Mouse (Mus musculus): Measurements from ENCODE around the gene Zzef1. TPM values are rescaled to one million over a fixed set of nuclear protein-coding genes. Genes with fewer than 3 reads are reported as not detected.

The Zzef1 gene
- polyA plus RNA-seq, 1 experiment from 2014 or later: 10.5 TPM

GRCm38 (mm10) chr11:72872061-72872460 is 76.0 kb downstream of the Zzef1 start:
- Histone ChIP-seq H3K36me3 (ENCODE audit: control insufficient read depth, insufficient read depth, low read length) (peaks cover 30% of the 10 kb centered on the region), H3K4me3 (ENCODE audit: low read length) (no peak overlapping the region), H3K4me2 (replicated peaks; ENCODE audit: low read depth, low read length) (no peak overlapping the region), H3K9ac (ENCODE audit: low read depth, low read length) (no peak overlapping the region), H3K4me1 (ENCODE audit: control insufficient read depth, insufficient read depth, low read length) (no peaks in the 10 kb centered on the region), H3K27ac (ENCODE audit: low read depth, low read length) (no peak overlapping the region), H3K27me3 (ENCODE audit: control insufficient read depth, insufficient read depth, low read length) (no peaks in the 10 kb centered on the region), H3K9me3 (ENCODE audit: control insufficient read depth, low read length) (no peaks in the 10 kb centered on the region)
- WGBS: 82% methylated on average over 1 of the region's 1 CpGs
- no peak for ATAC-seq (ENCODE audit: low FRiP score, low TSS enrichment)

- Histone ChIP-seq H3K9ac (ENCODE audit: low read depth, low read length) (no peak overlapping the region), H3K27me3 (ENCODE audit: control insufficient read depth, insufficient read depth, low read length) (no peaks in the 10 kb centered on the region), H3K4me2 (replicated peaks; ENCODE audit: low read depth, low read length) (no peak overlapping the region), H3K36me3 (ENCODE audit: control insufficient read depth, insufficient read depth, low read length) (peaks cover 48% of the 10 kb centered on the region), H3K4me3 (ENCODE audit: low read length) (no peak overlapping the region), H3K27ac (ENCODE audit: low read depth, low read length) (no peak overlapping the region), H3K9me3 (ENCODE audit: control insufficient read depth, low read length) (no peaks in the 10 kb centered on the region), H3K4me1 (ENCODE audit: control insufficient read depth, insufficient read depth, low read length) (no peaks in the 10 kb centered on the region)
- no peak for ATAC-seq (ENCODE audit: low FRiP score, low TSS enrichment)
- WGBS: 76% methylated on average over 1 of the region's 1 CpGs
Measured at GRCm38 (mm10) chr11:72892623-72893022, 96.6 kb downstream of the Zzef1 start.

GRCm38 (mm10) chr11:72908391-72908790 is 112.4 kb downstream of the Zzef1 start:
- Histone ChIP-seq H3K27me3 (ENCODE audit: control insufficient read depth, insufficient read depth, low read length) (no peaks in the 10 kb centered on the region), H3K4me3 (ENCODE audit: low read length) (no peak overlapping the region), H3K36me3 (ENCODE audit: control insufficient read depth, insufficient read depth, low read length) (peaks cover 53% of the 10 kb centered on the region), H3K4me1 (ENCODE audit: control insufficient read depth, insufficient read depth, low read length) (no peaks in the 10 kb centered on the region), H3K4me2 (replicated peaks; ENCODE audit: low read depth, low read length) (no peak overlapping the region), H3K9ac (ENCODE audit: low read depth, low read length) (no peak overlapping the region), H3K27ac (ENCODE audit: low read depth, low read length) (no peak overlapping the region), H3K9me3 (ENCODE audit: control insufficient read depth, low read length) (no peaks in the 10 kb centered on the region)
- 60% methylated on average over 4 of the region's 4 CpGs for WGBS
- no peak for ATAC-seq (ENCODE audit: low FRiP score, low TSS enrichment)

GRCm38 (mm10) chr11:72917299-72917996 is 121.4 kb downstream of the Zzef1 start:
- H3K4me3 ChIP-seq (ENCODE audit: low read length): no peak overlapping the region
- WGBS: 79% methylated on average over 7 of the region's 7 CpGs
- ATAC-seq (ENCODE audit: low FRiP score, low TSS enrichment): no peak

GRCm38 (mm10) chr11:72923116-72923515 is 127.1 kb downstream of the Zzef1 start:
- H3K4me3 ChIP-seq (ENCODE audit: low read length): no peak overlapping the region
- peak; percentile 53 for ATAC-seq (ENCODE audit: low FRiP score, low TSS enrichment)
- H3K36me3 ChIP-seq (ENCODE audit: control insufficient read depth, insufficient read depth, low read length): peaks cover 29% of the 10 kb centered on the region; the same call in 1 of the 2 replicates
- no peaks in the 10 kb centered on the region for H3K27me3 ChIP-seq (ENCODE audit: control insufficient read depth, insufficient read depth, low read length)
- no peaks in the 10 kb centered on the region for H3K9me3 ChIP-seq (ENCODE audit: control insufficient read depth, low read length)
- WGBS: 39% methylated on average over 4 of the region's 4 CpGs
- no peak overlapping the region for H3K9ac ChIP-seq (ENCODE audit: low read depth, low read length)
- H3K4me1 ChIP-seq (ENCODE audit: control insufficient read depth, insufficient read depth, low read length): peaks cover 5% of the 10 kb centered on the region; the same call in 1 of the 2 replicates
- no peak overlapping the region for H3K4me2 ChIP-seq (replicated peaks; ENCODE audit: low read depth, low read length)
- no peak overlapping the region for H3K27ac ChIP-seq (ENCODE audit: low read depth, low read length)

More at GRCm38 (mm10) chr11:72917299-72917996, 121.4 kb downstream of the Zzef1 start:
- Histone ChIP-seq H3K27ac (ENCODE audit: low read depth, low read length) (no peak overlapping the region), H3K9ac (ENCODE audit: low read depth, low read length) (no peak overlapping the region), H3K9me3 (ENCODE audit: control insufficient read depth, low read length) (no peaks in the 10 kb centered on the region), H3K4me2 (replicated peaks; ENCODE audit: low read depth, low read length) (no peak overlapping the region), H3K4me1 (ENCODE audit: control insufficient read depth, insufficient read depth, low read length) (no peaks in the 10 kb centered on the region), H3K36me3 (ENCODE audit: control insufficient read depth, insufficient read depth, low read length) (peaks cover 59% of the 10 kb centered on the region), H3K27me3 (ENCODE audit: control insufficient read depth, insufficient read depth, low read length) (no peaks in the 10 kb centered on the region)

GRCm38 (mm10) chr11:72924458-72924857 is 128.4 kb downstream of the Zzef1 start:
- Histone ChIP-seq H3K27me3 (ENCODE audit: control insufficient read depth, insufficient read depth, low read length) (no peaks in the 10 kb centered on the region), H3K4me1 (ENCODE audit: control insufficient read depth, insufficient read depth, low read length) (peaks cover 5% of the 10 kb centered on the region; the same call in 1 of the 2 replicates), H3K9ac (ENCODE audit: low read depth, low read length) (no peak overlapping the region), H3K9me3 (ENCODE audit: control insufficient read depth, low read length) (no peaks in the 10 kb centered on the region), H3K4me3 (ENCODE audit: low read length) (no peak overlapping the region), H3K4me2 (replicated peaks; ENCODE audit: low read depth, low read length) (no peak overlapping the region), H3K27ac (ENCODE audit: low read depth, low read length) (no peak overlapping the region), H3K36me3 (ENCODE audit: control insufficient read depth, insufficient read depth, low read length) (peaks cover 25% of the 10 kb centered on the region; the same call in 1 of the 2 replicates)
- 86% methylated on average over 1 of the region's 1 CpGs for WGBS
- ATAC-seq (ENCODE audit: low FRiP score, low TSS enrichment): no peak

GRCm38 (mm10) chr11:72925067-72925466 is 129.0 kb downstream of the Zzef1 start:
- Histone ChIP-seq H3K27ac (ENCODE audit: low read depth, low read length) (no peak overlapping the region), H3K4me1 (ENCODE audit: control insufficient read depth, insufficient read depth, low read length) (peaks cover 5% of the 10 kb centered on the region; the same call in 1 of the 2 replicates), H3K4me2 (replicated peaks; ENCODE audit: low read depth, low read length) (no peak overlapping the region), H3K4me3 (ENCODE audit: low read length) (no peak overlapping the region), H3K27me3 (ENCODE audit: control insufficient read depth, insufficient read depth, low read length) (no peaks in the 10 kb centered on the region), H3K9ac (ENCODE audit: low read depth, low read length) (no peak overlapping the region; the same call in 1 of the 2 replicates), H3K36me3 (ENCODE audit: control insufficient read depth, insufficient read depth, low read length) (peaks cover 22% of the 10 kb centered on the region; the same call in 1 of the 2 replicates), H3K9me3 (ENCODE audit: control insufficient read depth, low read length) (no peaks in the 10 kb centered on the region)
- no peak for ATAC-seq (ENCODE audit: low FRiP score, low TSS enrichment)
- 71% methylated on average over 2 of the region's 2 CpGs for WGBS

- H3K27ac ChIP-seq (ENCODE audit: low read depth, low read length): no peak overlapping the region
- peaks cover 5% of the 10 kb centered on the region; the same call in 1 of the 2 replicates for H3K4me1 ChIP-seq (ENCODE audit: control insufficient read depth, insufficient read depth, low read length)
- H3K9me3 ChIP-seq (ENCODE audit: control insufficient read depth, low read length): no peaks in the 10 kb centered on the region
- no peak overlapping the region for H3K4me3 ChIP-seq (ENCODE audit: low read length)
- no peak overlapping the region for H3K4me2 ChIP-seq (replicated peaks; ENCODE audit: low read depth, low read length)
- ATAC-seq (ENCODE audit: low FRiP score, low TSS enrichment): peak; percentile 79; the same call in 1 of the 2 replicates
- H3K36me3 ChIP-seq (ENCODE audit: control insufficient read depth, insufficient read depth, low read length): peaks cover 14% of the 10 kb centered on the region; the same call in 1 of the 2 replicates
- H3K27me3 ChIP-seq (ENCODE audit: control insufficient read depth, insufficient read depth, low read length): no peaks in the 10 kb centered on the region
- no peak overlapping the region for H3K9ac ChIP-seq (ENCODE audit: low read depth, low read length)
- WGBS: 50% methylated on average over 13 of the region's 13 CpGs
Measured at GRCm38 (mm10) chr11:72926226-72926890, 130.3 kb downstream of the Zzef1 start.

- no peak overlapping the region for H3K4me3 ChIP-seq (ENCODE audit: low read length)
- H3K4me1 ChIP-seq (ENCODE audit: control insufficient read depth, insufficient read depth, low read length): no peaks in the 10 kb centered on the region
- H3K9me3 ChIP-seq (ENCODE audit: control insufficient read depth, low read length): no peaks in the 10 kb centered on the region
- WGBS: 72% methylated on average over 2 of the region's 2 CpGs
- no peak overlapping the region for H3K4me2 ChIP-seq (replicated peaks; ENCODE audit: low read depth, low read length)
- peaks cover 6% of the 10 kb centered on the region; the same call in 1 of the 2 replicates for H3K36me3 ChIP-seq (ENCODE audit: control insufficient read depth, insufficient read depth, low read length)
- H3K9ac ChIP-seq (ENCODE audit: low read depth, low read length): no peak overlapping the region
- ATAC-seq (ENCODE audit: low FRiP score, low TSS enrichment): no peak
- no peaks in the 10 kb centered on the region for H3K27me3 ChIP-seq (ENCODE audit: control insufficient read depth, insufficient read depth, low read length)
- H3K27ac ChIP-seq (ENCODE audit: low read depth, low read length): no peak overlapping the region
Measured at GRCm38 (mm10) chr11:72928516-72928915, 132.5 kb downstream of the Zzef1 start.

Measured in kidney, embryonic 14.5 days (tissue).